Mouse (Mus musculus): ENCODE measurements around the gene Lgmn. TPM values are rescaled to one million over a fixed set of nuclear protein-coding genes. Genes with fewer than 3 reads are reported as not detected.

Gene Lgmn
- polyA plus RNA-seq, 1 experiment from 2014 or later: 113 TPM

GRCm38 (mm10) chr12:102372322-102372721 lies 67.3 kb downstream of the Lgmn start:
- Histone ChIP-seq H3K36me3 (ENCODE audit: control insufficient read depth, insufficient read depth, low read length) (peaks cover 18% of the 10 kb centered on the region; the same call in 1 of the 2 replicates), H3K27ac (replicated peaks; ENCODE audit: low read depth, low read length) (no peak overlapping the region), H3K9ac (ENCODE audit: low read depth, low read length) (no peak overlapping the region), H3K4me1 (ENCODE audit: control insufficient read depth, insufficient read depth, low read length) (0 out of 2 replicates have a peak, but pooled peaks cover 4% of the 10 kb centered on the region), H3K4me2 (ENCODE audit: low read depth, low read length) (no peak overlapping the region), H3K4me3 (ENCODE audit: low read depth, low read length) (no peak overlapping the region), H3K9me3 (ENCODE audit: control insufficient read depth, low read length) (no peaks in the 10 kb centered on the region), H3K27me3 (replicated peaks; ENCODE audit: control insufficient read depth, insufficient read depth, low read length) (no peaks in the 10 kb centered on the region)
- 71% methylated on average over 3 of the region's 3 CpGs for WGBS
- ATAC-seq (ENCODE audit: low read depth) (no peak), DNase-seq (ENCODE audit: low spot score) (no peak)

GRCm38 (mm10) chr12:102370931-102371500 lies 68.6 kb downstream of the Lgmn start:
- Histone ChIP-seq H3K4me3 (ENCODE audit: low read depth, low read length) (no peak overlapping the region), H3K9me3 (ENCODE audit: control insufficient read depth, low read length) (no peaks in the 10 kb centered on the region), H3K4me1 (ENCODE audit: control insufficient read depth, insufficient read depth, low read length) (0 out of 2 replicates have a peak, but pooled peaks cover 4% of the 10 kb centered on the region), H3K9ac (ENCODE audit: low read depth, low read length) (no peak overlapping the region), H3K27ac (replicated peaks; ENCODE audit: low read depth, low read length) (no peak overlapping the region), H3K27me3 (replicated peaks; ENCODE audit: control insufficient read depth, insufficient read depth, low read length) (no peaks in the 10 kb centered on the region), H3K4me2 (ENCODE audit: low read depth, low read length) (no peak overlapping the region), H3K36me3 (ENCODE audit: control insufficient read depth, insufficient read depth, low read length) (peaks cover 18% of the 10 kb centered on the region; the same call in 1 of the 2 replicates)
- no peak for DNase-seq (ENCODE audit: low spot score)
- ATAC-seq (ENCODE audit: low read depth): no peak
- 89% methylated on average over 4 of the region's 4 CpGs for WGBS

- H3K27ac ChIP-seq (replicated peaks; ENCODE audit: low read depth, low read length): no peak overlapping the region
- H3K27me3 ChIP-seq (replicated peaks; ENCODE audit: control insufficient read depth, insufficient read depth, low read length): no peaks in the 10 kb centered on the region
- peak; percentile 51; the same call in 1 of the 2 replicates for ATAC-seq (ENCODE audit: low read depth)
- H3K9ac ChIP-seq (ENCODE audit: low read depth, low read length): no peak overlapping the region
- H3K36me3 ChIP-seq (ENCODE audit: control insufficient read depth, insufficient read depth, low read length): peaks cover 14% of the 10 kb centered on the region; the same call in 1 of the 2 replicates
- H3K9me3 ChIP-seq (ENCODE audit: control insufficient read depth, low read length): no peaks in the 10 kb centered on the region
- WGBS: 68% methylated on average over 21 of the region's 22 CpGs
- no peak overlapping the region for H3K4me3 ChIP-seq (ENCODE audit: low read depth, low read length)
- H3K4me1 ChIP-seq (ENCODE audit: control insufficient read depth, insufficient read depth, low read length): 0 out of 2 replicates have a peak, but pooled peaks cover 4% of the 10 kb centered on the region
- no peak overlapping the region for H3K4me2 ChIP-seq (ENCODE audit: low read depth, low read length)
- DNase-seq (ENCODE audit: low spot score): peak; percentile 54
Measured at GRCm38 (mm10) chr12:102369488-102370235, 70.0 kb downstream of the Lgmn start.

DNA sequence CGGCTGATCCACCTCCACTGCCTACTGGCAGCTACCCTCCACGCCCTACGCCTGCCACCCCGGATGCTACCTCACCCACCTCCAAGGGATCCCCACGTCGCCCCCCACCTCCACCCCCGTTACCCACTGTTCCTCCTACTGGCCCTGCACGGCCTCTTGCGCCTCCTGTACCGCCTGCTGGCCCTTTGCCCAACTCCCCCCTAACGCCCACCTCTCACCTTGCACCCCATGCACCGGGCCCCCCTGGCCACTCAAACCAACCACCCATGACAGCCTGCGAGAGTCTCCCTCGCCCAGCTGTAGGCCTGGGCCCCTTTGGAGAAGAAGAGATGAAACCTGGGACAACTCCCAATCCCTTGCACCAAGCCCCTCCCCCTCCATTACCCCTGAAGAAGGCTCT lies 71.1 kb downstream of the Lgmn start:
- H3K4me3 ChIP-seq (ENCODE audit: low read depth, low read length): no peak overlapping the region
- H3K27me3 ChIP-seq (replicated peaks; ENCODE audit: control insufficient read depth, insufficient read depth, low read length): no peaks in the 10 kb centered on the region
- peaks cover 4% of the 10 kb centered on the region; the same call in 1 of the 2 replicates for H3K36me3 ChIP-seq (ENCODE audit: control insufficient read depth, insufficient read depth, low read length)
- H3K9ac ChIP-seq (ENCODE audit: low read depth, low read length): no peak overlapping the region
- DNase-seq (ENCODE audit: low spot score) (no peak), ATAC-seq (ENCODE audit: low read depth) (no peak)
- H3K4me2 ChIP-seq (ENCODE audit: low read depth, low read length): no peak overlapping the region
- 0 out of 2 replicates have a peak, but pooled peaks cover 4% of the 10 kb centered on the region for H3K4me1 ChIP-seq (ENCODE audit: control insufficient read depth, insufficient read depth, low read length)
- H3K27ac ChIP-seq (replicated peaks; ENCODE audit: low read depth, low read length): no peak overlapping the region
- 80% methylated on average over 14 of the region's 14 CpGs for WGBS
- H3K9me3 ChIP-seq (ENCODE audit: control insufficient read depth, low read length): no peaks in the 10 kb centered on the region

GRCm38 (mm10) chr12:102368066-102368465 lies 71.5 kb downstream of the Lgmn start:
- DNase-seq (ENCODE audit: low spot score) (no peak), ATAC-seq (ENCODE audit: low read depth) (no peak)
- 68% methylated on average over 7 of the region's 7 CpGs for WGBS
- H3K4me3 ChIP-seq (ENCODE audit: low read depth, low read length): no peak overlapping the region
- no peak overlapping the region for H3K27ac ChIP-seq (replicated peaks; ENCODE audit: low read depth, low read length)
- H3K9me3 ChIP-seq (ENCODE audit: control insufficient read depth, low read length): no peaks in the 10 kb centered on the region
- H3K27me3 ChIP-seq (replicated peaks; ENCODE audit: control insufficient read depth, insufficient read depth, low read length): no peaks in the 10 kb centered on the region
- no peak overlapping the region for H3K4me2 ChIP-seq (ENCODE audit: low read depth, low read length)
- H3K9ac ChIP-seq (ENCODE audit: low read depth, low read length): no peak overlapping the region
- 0 out of 2 replicates have a peak, but pooled peaks cover under 1% of the 10 kb centered on the region for H3K36me3 ChIP-seq (ENCODE audit: control insufficient read depth, insufficient read depth, low read length)
- H3K4me1 ChIP-seq (ENCODE audit: control insufficient read depth, insufficient read depth, low read length): 0 out of 2 replicates have a peak, but pooled peaks cover 4% of the 10 kb centered on the region

DNA sequence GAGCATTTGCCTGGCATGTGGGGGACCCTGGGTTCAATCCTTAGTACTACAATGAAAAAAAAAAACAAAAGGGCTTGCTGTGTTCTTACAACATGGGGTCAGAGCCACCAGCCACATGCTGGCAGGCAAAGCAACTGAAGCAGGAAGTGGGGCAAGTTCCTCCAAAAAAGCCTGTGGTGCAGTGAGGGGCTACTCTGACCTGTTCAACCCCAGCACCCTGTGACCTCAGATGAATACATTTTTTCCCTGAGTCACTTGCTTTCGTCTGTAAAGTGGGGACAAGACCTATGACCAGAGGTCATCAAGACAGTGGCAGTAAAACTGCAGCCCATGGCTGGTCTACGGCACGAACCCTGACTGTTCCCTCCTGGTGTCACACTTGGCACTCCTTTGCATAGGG lies 72.5 kb downstream of the Lgmn start:
- Histone ChIP-seq H3K36me3 (ENCODE audit: control insufficient read depth, insufficient read depth, low read length) (no peaks in the 10 kb centered on the region), H3K9ac (ENCODE audit: low read depth, low read length) (no peak overlapping the region), H3K4me1 (ENCODE audit: control insufficient read depth, insufficient read depth, low read length) (0 out of 2 replicates have a peak, but pooled peaks cover 4% of the 10 kb centered on the region), H3K4me2 (ENCODE audit: low read depth, low read length) (no peak overlapping the region), H3K27me3 (replicated peaks; ENCODE audit: control insufficient read depth, insufficient read depth, low read length) (no peaks in the 10 kb centered on the region), H3K9me3 (ENCODE audit: control insufficient read depth, low read length) (no peaks in the 10 kb centered on the region), H3K4me3 (ENCODE audit: low read depth, low read length) (no peak overlapping the region), H3K27ac (replicated peaks; ENCODE audit: low read depth, low read length) (no peak overlapping the region)
- no peak for ATAC-seq (ENCODE audit: low read depth)
- 62% methylated on average over 3 of the region's 3 CpGs for WGBS
- DNase-seq (ENCODE audit: low spot score): no peak

GRCm38 (mm10) chr12:102366126-102366816 lies 73.3 kb downstream of the Lgmn start:
- H3K4me1 ChIP-seq (ENCODE audit: control insufficient read depth, insufficient read depth, low read length): 0 out of 2 replicates have a peak, but pooled peaks cover 4% of the 10 kb centered on the region
- H3K36me3 ChIP-seq (ENCODE audit: control insufficient read depth, insufficient read depth, low read length): no peaks in the 10 kb centered on the region; the same call in 1 of the 2 replicates
- 90% methylated on average over 9 of the region's 9 CpGs for WGBS
- DNase-seq (ENCODE audit: low spot score): no peak
- no peak overlapping the region for H3K4me2 ChIP-seq (ENCODE audit: low read depth, low read length)
- H3K9me3 ChIP-seq (ENCODE audit: control insufficient read depth, low read length): no peaks in the 10 kb centered on the region
- no peak overlapping the region for H3K27ac ChIP-seq (replicated peaks; ENCODE audit: low read depth, low read length)
- H3K9ac ChIP-seq (ENCODE audit: low read depth, low read length): no peak overlapping the region
- ATAC-seq (ENCODE audit: low read depth): no peak
- no peak overlapping the region for H3K4me3 ChIP-seq (ENCODE audit: low read depth, low read length)
- no peaks in the 10 kb centered on the region for H3K27me3 ChIP-seq (replicated peaks; ENCODE audit: control insufficient read depth, insufficient read depth, low read length)

DNA sequence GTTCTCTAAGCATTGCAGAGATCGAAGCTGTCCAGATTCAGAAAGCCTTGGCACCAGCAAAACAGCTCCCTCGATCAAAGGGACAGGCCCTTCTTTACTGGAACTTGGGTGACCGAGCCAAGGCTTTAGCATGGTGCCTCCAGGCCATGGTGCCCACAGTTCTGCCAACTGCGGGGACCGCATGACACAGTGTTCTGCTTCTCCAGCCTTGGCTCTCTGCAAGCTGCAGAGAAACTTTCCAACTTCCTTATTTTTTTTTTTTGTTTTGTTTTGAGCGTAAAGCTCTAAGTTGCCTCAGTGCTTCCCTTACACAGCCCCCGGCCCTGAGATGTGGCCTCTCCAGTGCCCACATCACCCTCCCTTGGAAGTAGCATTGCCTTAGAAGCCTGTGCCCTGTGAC lies 74.6 kb downstream of the Lgmn start:
- Histone ChIP-seq H3K9me3 (ENCODE audit: control insufficient read depth, low read length) (no peaks in the 10 kb centered on the region), H3K4me3 (ENCODE audit: low read depth, low read length) (no peak overlapping the region), H3K36me3 (ENCODE audit: control insufficient read depth, insufficient read depth, low read length) (peaks cover 2% of the 10 kb centered on the region; the same call in 1 of the 2 replicates), H3K4me1 (ENCODE audit: control insufficient read depth, insufficient read depth, low read length) (0 out of 2 replicates have a peak, but pooled peaks cover 3% of the 10 kb centered on the region), H3K27me3 (replicated peaks; ENCODE audit: control insufficient read depth, insufficient read depth, low read length) (no peaks in the 10 kb centered on the region), H3K27ac (replicated peaks; ENCODE audit: low read depth, low read length) (no peak overlapping the region), H3K4me2 (ENCODE audit: low read depth, low read length) (no peak overlapping the region), H3K9ac (ENCODE audit: low read depth, low read length) (no peak overlapping the region)
- DNase-seq (ENCODE audit: low spot score) (no peak), ATAC-seq (ENCODE audit: low read depth) (no peak)
- WGBS: 89% methylated on average over 7 of the region's 7 CpGs
